Mouse (Mus musculus) lung, embryonic 16.5 days (tissue): Measurements from ENCODE around the gene Mlycd. TPM values are rescaled to one million over a fixed set of nuclear protein-coding genes. Genes with fewer than 3 reads are reported as not detected.
A peak's percentile ranks its signal among the peaks of the same experiment; 100 is the strongest.

ENCODE experiments used
- ATAC-seq: fragments of 200-750 bp; cut with Nextera tagmentation; 2 replicates; pipeline ENCODE4 v1.8.0; 2017; ENCODE audit warnings: low read depth, mild to moderate bottlenecking, moderate library complexity
- H3K27ac ChIP-seq: fragments of 300-500 bp; sonication (generic); 2 replicates; pipeline ENCODE4 v1.5.1; 2014; ENCODE audit warnings: mild to moderate bottlenecking, control low read depth, low read length
- H3K27me3 ChIP-seq: fragments of 300-500 bp; sonication (generic); 2 replicates; pipeline ENCODE4 v1.6.1; 2014; ENCODE audit warnings: low read depth, low read length, mixed read lengths; ENCODE audit not compliant: control insufficient read depth, insufficient read depth
- H3K36me3 ChIP-seq: fragments of 300-500 bp; sonication (generic); 2 replicates; pipeline ENCODE4 v1.6.1; 2014; ENCODE audit warnings: low read length; ENCODE audit not compliant: control insufficient read depth, insufficient read depth
- H3K4me1 ChIP-seq: fragments of 300-500 bp; sonication (generic); replicated peaks from 2 replicates; pipeline ENCODE4 v1.6.1; 2014; ENCODE audit warnings: low read length, mixed read lengths; ENCODE audit not compliant: control insufficient read depth, insufficient read depth
- H3K4me2 ChIP-seq: fragments of 300-500 bp; sonication (generic); 2 replicates; pipeline ENCODE4 v1.6.1; 2014; ENCODE audit warnings: low read depth, low read length, control low read depth
- H3K4me3 ChIP-seq: fragments of 300-500 bp; sonication (generic); 2 replicates; pipeline ENCODE4 v1.5.1; 2014; ENCODE audit warnings: mild to moderate bottlenecking, low read length, control low read depth
- H3K9ac ChIP-seq: fragments of 300-500 bp; sonication (generic); 2 replicates; pipeline ENCODE4 v1.6.1; 2014; ENCODE audit warnings: low read length, control low read depth
- H3K9me3 ChIP-seq: fragments of 300-500 bp; sonication (generic); 2 replicates; pipeline ENCODE4 v1.6.1; 2016; ENCODE audit warnings: low read length; ENCODE audit not compliant: control insufficient read depth
- WGBS: fragments of 180-500 bp; shearing (Covaris S2); extraction: QIAGEN DNeasy Blood & Tissue Kit; methylation state at CpG from one replicate; pipeline ENCODE4 v1.1.7; 2014; 5-methylcytosine and 5-hydroxymethylcytosine counted together
- polyA plus RNA-seq: library from polyadenylated mRNA; unstranded; fragments of >200 nt; fragmentation: Nextera tagmentation; extraction: Ambion mirVana; gene quantifications from 2 replicates; pipeline ENCODE4 v1.2.1, GENCODE M21; 2015

Mlycd gene
- polyA plus RNA-seq, 1 experiment from 2014 or later, result 12.1 TPM

GRCm38 (mm10) chr8:119442013-119442412, 47.3 kb downstream of the Mlycd start:
- no peak for ATAC-seq
- peaks cover 5% of the 10 kb centered on the region for H3K27me3 ChIP-seq

GRCm38 (mm10) chr8:119442970-119443369, 48.3 kb downstream of the Mlycd start:
- no peak overlapping the region for H3K4me2 ChIP-seq

More at GRCm38 (mm10) chr8:119442013-119442412, 47.3 kb downstream of the Mlycd start:
- Histone ChIP-seq H3K27ac (no peak overlapping the region), H3K9me3 (no peaks in the 10 kb centered on the region), H3K36me3 (no peaks in the 10 kb centered on the region), H3K9ac (no peak overlapping the region), H3K4me1 (peaks cover 20% of the 10 kb centered on the region), H3K4me3 (no peak overlapping the region), H3K4me2 (no peak overlapping the region)
- WGBS, result 51% methylated on average over 5 of the region's 5 CpGs

GRCm38 (mm10) chr8:119446211-119446989, 51.7 kb downstream of the Mlycd start, which contains the start of gene Necab2:
TSS of gene Necab2 (plus strand) at chr8:119446719.
- peak within 1 kb of the TSS; percentile 72 for H3K9ac ChIP-seq
- H3K4me2 ChIP-seq, result peak within 1 kb of the TSS; percentile 100
- H3K36me3 ChIP-seq, result no peaks in the 10 kb centered on the region
- H3K9me3 ChIP-seq, result no peaks in the 10 kb centered on the region
- peak; percentile 80 for ATAC-seq
- peaks cover 27% of the 10 kb centered on the region for H3K27me3 ChIP-seq
- no peak within 1 kb of the TSS for H3K27ac ChIP-seq
- WGBS, result 2% methylated on average over 19 of the region's 52 CpGs
- peaks cover 10% of the 10 kb centered on the region; the same call in 1 of the 2 replicates for H3K4me1 ChIP-seq
- peak within 1 kb of the TSS; percentile 70 for H3K4me3 ChIP-seq

More at GRCm38 (mm10) chr8:119442970-119443369, 48.3 kb downstream of the Mlycd start:
- Histone ChIP-seq H3K27ac (no peak overlapping the region), H3K9ac (no peak overlapping the region), H3K4me3 (no peak overlapping the region), H3K4me1 (peaks cover 21% of the 10 kb centered on the region), H3K36me3 (no peaks in the 10 kb centered on the region), H3K9me3 (no peaks in the 10 kb centered on the region), H3K27me3 (peaks cover 14% of the 10 kb centered on the region)
- no peak for ATAC-seq
- 85% methylated on average over 8 of the region's 8 CpGs for WGBS

GRCm38 (mm10) chr8:119446990-119447780, 52.5 kb downstream of the Mlycd start:
- peaks cover 10% of the 10 kb centered on the region; the same call in 1 of the 2 replicates for H3K4me1 ChIP-seq
- H3K9ac ChIP-seq, result peak overlapping the region; percentile 72
- H3K36me3 ChIP-seq, result no peaks in the 10 kb centered on the region
- no peaks in the 10 kb centered on the region for H3K9me3 ChIP-seq
- 1% methylated on average over 36 of the region's 80 CpGs for WGBS
- peak overlapping the region; percentile 70 for H3K4me3 ChIP-seq
- H3K27me3 ChIP-seq, result peaks cover 27% of the 10 kb centered on the region
- peak; percentile 49 for ATAC-seq
- H3K4me2 ChIP-seq, result peak overlapping the region; percentile 100
- H3K27ac ChIP-seq, result no peak overlapping the region

DNA sequence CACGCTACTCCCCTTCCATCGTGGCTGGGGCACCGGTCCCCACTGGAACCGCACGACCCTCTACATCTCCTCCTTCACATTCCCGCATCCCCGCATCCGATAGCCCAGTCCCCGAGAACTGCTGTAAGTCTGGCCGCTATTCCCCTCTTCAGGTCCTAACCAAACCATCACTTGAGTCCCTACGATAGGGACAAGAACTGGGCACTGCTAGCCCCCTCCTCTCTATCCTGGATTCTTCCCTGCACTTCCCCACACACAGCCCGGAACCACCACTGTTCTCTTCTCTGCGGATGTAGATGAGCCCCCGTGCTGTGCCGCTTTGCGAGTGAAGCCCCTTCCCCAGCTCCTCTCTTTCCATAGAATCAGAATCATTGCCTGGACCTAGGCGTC, 53.1 kb downstream of the Mlycd start:
- H3K27ac ChIP-seq, result no peak overlapping the region
- H3K9ac ChIP-seq, result no peak overlapping the region
- H3K4me1 ChIP-seq, result peaks cover 10% of the 10 kb centered on the region; the same call in 1 of the 2 replicates
- 4% methylated on average over 17 of the region's 17 CpGs for WGBS
- H3K4me3 ChIP-seq, result no peak overlapping the region; the same call in 1 of the 2 replicates
- H3K36me3 ChIP-seq, result no peaks in the 10 kb centered on the region
- ATAC-seq, result no peak
- H3K4me2 ChIP-seq, result no peak overlapping the region; the same call in 1 of the 2 replicates
- H3K27me3 ChIP-seq, result peaks cover 27% of the 10 kb centered on the region
- H3K9me3 ChIP-seq, result no peaks in the 10 kb centered on the region

- no peak for ATAC-seq
- H3K27me3 ChIP-seq, result peaks cover 27% of the 10 kb centered on the region
- H3K36me3 ChIP-seq, result no peaks in the 10 kb centered on the region
- no peak overlapping the region for H3K9ac ChIP-seq
- peaks cover 10% of the 10 kb centered on the region; the same call in 1 of the 2 replicates for H3K4me1 ChIP-seq
- H3K4me3 ChIP-seq, result no peak overlapping the region
- H3K27ac ChIP-seq, result no peak overlapping the region
- WGBS, result 72% methylated on average over 12 of the region's 12 CpGs
- no peaks in the 10 kb centered on the region for H3K9me3 ChIP-seq
- H3K4me2 ChIP-seq, result no peak overlapping the region
Observed at GRCm38 (mm10) chr8:119449627-119450026, 54.9 kb downstream of the Mlycd start.

DNA sequence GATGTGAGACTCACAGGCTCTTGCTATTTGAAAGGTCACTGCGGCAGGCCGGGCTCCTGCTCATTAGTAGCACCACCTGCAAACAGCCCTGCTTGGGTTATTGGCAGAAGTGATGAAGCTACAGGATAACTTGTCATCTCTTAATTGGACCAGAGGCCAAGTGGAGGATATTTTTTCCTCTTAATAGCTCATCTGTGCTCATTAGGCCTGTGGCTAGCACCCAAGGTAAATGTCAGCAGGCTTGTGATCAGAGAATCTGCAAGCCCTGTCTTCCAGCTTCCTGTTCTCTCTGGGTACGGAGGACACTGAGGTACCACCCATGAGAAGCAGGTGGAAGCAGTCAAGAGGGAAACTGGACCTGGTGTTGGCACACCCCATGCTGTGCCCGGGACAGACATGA, 56.5 kb downstream of the Mlycd start:
- no peak overlapping the region for H3K4me2 ChIP-seq
- WGBS, result 89% methylated on average over 4 of the region's 4 CpGs
- H3K4me1 ChIP-seq, result peaks cover 9% of the 10 kb centered on the region; the same call in 1 of the 2 replicates
- H3K27me3 ChIP-seq, result peaks cover 27% of the 10 kb centered on the region
- H3K9me3 ChIP-seq, result no peaks in the 10 kb centered on the region
- no peak overlapping the region for H3K4me3 ChIP-seq
- H3K9ac ChIP-seq, result no peak overlapping the region
- no peak overlapping the region for H3K27ac ChIP-seq
- no peak for ATAC-seq
- H3K36me3 ChIP-seq, result no peaks in the 10 kb centered on the region

DNA sequence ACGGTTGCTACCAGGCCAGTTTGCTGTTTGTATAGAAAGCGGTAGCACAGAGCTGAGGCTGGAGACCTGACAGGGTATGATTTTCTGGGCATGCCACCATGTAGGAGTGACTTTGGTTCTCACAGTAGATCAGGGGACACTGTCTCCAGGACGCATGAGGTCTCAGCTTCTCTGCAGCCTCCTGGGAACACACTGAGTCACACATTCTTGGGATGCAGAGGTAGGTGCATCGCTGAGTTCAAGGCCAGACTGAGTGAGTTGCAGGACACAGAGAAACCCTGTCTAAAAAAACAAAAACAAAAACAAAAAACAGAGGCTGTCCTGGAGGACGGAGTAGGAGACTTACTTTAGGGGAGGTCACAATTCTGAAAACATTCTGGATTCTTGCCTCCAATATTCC, 58.2 kb downstream of the Mlycd start:
- no peaks in the 10 kb centered on the region for H3K9me3 ChIP-seq
- H3K36me3 ChIP-seq, result no peaks in the 10 kb centered on the region
- H3K4me1 ChIP-seq, result no peaks in the 10 kb centered on the region
- 79% methylated on average over 5 of the region's 5 CpGs for WGBS
- peaks cover 14% of the 10 kb centered on the region for H3K27me3 ChIP-seq
- no peak overlapping the region for H3K9ac ChIP-seq
- ATAC-seq, result no peak
- H3K4me2 ChIP-seq, result no peak overlapping the region
- H3K27ac ChIP-seq, result no peak overlapping the region
- no peak overlapping the region for H3K4me3 ChIP-seq

GRCm38 (mm10) chr8:119456045-119456444, 61.4 kb downstream of the Mlycd start:
- H3K4me2 ChIP-seq, result no peak overlapping the region

More at GRCm38 (mm10) chr8:119456045-119456444, 61.4 kb downstream of the Mlycd start:
- no peak overlapping the region for H3K9ac ChIP-seq
- no peak overlapping the region for H3K4me3 ChIP-seq
- WGBS, result 69% methylated on average over 5 of the region's 5 CpGs
- no peaks in the 10 kb centered on the region for H3K27me3 ChIP-seq
- H3K36me3 ChIP-seq, result no peaks in the 10 kb centered on the region
- no peak overlapping the region for H3K27ac ChIP-seq
- no peaks in the 10 kb centered on the region; the same call in 1 of the 2 replicates for H3K4me1 ChIP-seq
- H3K9me3 ChIP-seq, result no peaks in the 10 kb centered on the region
- ATAC-seq, result no peak
